Mouse (Mus musculus): ENCODE measurements at regions not wholly inside any gene's neighbourhood (a gene's known extent, or its start where the extent isn't known, plus 50 kb on each side); places are given as distances from the start of the nearest gene placed in this dataset.

GRCm38 (mm10) chr3:38082386-38082785, 358.1 kb upstream of the Gm5148 start:
- TF ChIP-seq USF1 (IDR thresholded peaks at IDR 0.05; ENCODE audit: low read depth) (no peak), MYOG (IDR thresholded peaks at IDR 0.05; ENCODE audit: control insufficient read depth in 1 of 3, insufficient read depth in 1 of 3, insufficient read length in 2 of 3, low read depth in 2 of 3) (no peak), MAX (IDR thresholded peaks at IDR 0.05; ENCODE audit: low read depth) (no peak), POLR2A (IDR thresholded peaks at IDR 0.05; ENCODE audit: insufficient read length, low read depth) (no peak), CEBPB (IDR thresholded peaks at IDR 0.05; ENCODE audit: insufficient read depth, poor library complexity, severe bottlenecking) (no peak), E2F4 (IDR thresholded peaks at IDR 0.05; ENCODE audit: insufficient read depth) (no peak), POLR2AphosphoS2 (IDR thresholded peaks at IDR 0.05; ENCODE audit: insufficient read length, low read depth) (no peak), TCF3 (IDR thresholded peaks at IDR 0.05; ENCODE audit: insufficient read length, low read depth) (no peak), REST (IDR thresholded peaks at IDR 0.05; ENCODE audit: insufficient read depth, insufficient read length) (no peak), SRF (IDR thresholded peaks at IDR 0.05; ENCODE audit: control insufficient read depth, insufficient read length, low read depth) (no peak), TCF12 (IDR thresholded peaks at IDR 0.05; ENCODE audit: insufficient read depth, poor library complexity, severe bottlenecking) (no peak), MYOD1 (IDR thresholded peaks at IDR 0.05; ENCODE audit: control insufficient read depth in 1 of 3, insufficient read length in 2 of 3, low read depth in 2 of 3) (no peak)
- no peak overlapping the region for H3ac ChIP-seq (ENCODE audit: control insufficient read depth, insufficient read length)
- no peak overlapping the region for H3K4me3 ChIP-seq
- H3K36me3 ChIP-seq (ENCODE audit: control insufficient read depth, insufficient read depth) = no peaks in the 10 kb centered on the region
- no peak overlapping the region for H3K4me2 ChIP-seq (ENCODE audit: low read depth)
- no peaks in the 10 kb centered on the region for H3K27me3 ChIP-seq (ENCODE audit: control insufficient read depth, insufficient read depth, insufficient read length)
- no peaks in the 10 kb centered on the region for H3K79me2 ChIP-seq (ENCODE audit: control insufficient read depth, insufficient read depth)

GRCm38 (mm10) chr3:38076835-38077234, 352.5 kb upstream of the Gm5148 start:
- no peak overlapping the region for H3ac ChIP-seq (ENCODE audit: control insufficient read depth, insufficient read length)
- TF ChIP-seq SRF (IDR thresholded peaks at IDR 0.05; ENCODE audit: control insufficient read depth, insufficient read length, low read depth) = no peak
- TF ChIP-seq POLR2AphosphoS2 (IDR thresholded peaks at IDR 0.05; ENCODE audit: insufficient read length, low read depth) = no peak
- TF ChIP-seq E2F4 (IDR thresholded peaks at IDR 0.05; ENCODE audit: insufficient read depth) = no peak
- TF ChIP-seq MAX (IDR thresholded peaks at IDR 0.05; ENCODE audit: low read depth) = no peak
- peak; percentile 68; the same call in 1 of the 2 replicates for TF ChIP-seq CEBPB (IDR thresholded peaks at IDR 0.05; ENCODE audit: insufficient read depth, poor library complexity, severe bottlenecking)
- peak in 1 of 3 experiments; percentile 21 for TF ChIP-seq MYOD1 (IDR thresholded peaks at IDR 0.05; ENCODE audit: control insufficient read depth in 1 of 3, insufficient read length in 2 of 3, low read depth in 2 of 3)
- no peak for TF ChIP-seq USF1 (IDR thresholded peaks at IDR 0.05; ENCODE audit: low read depth)
- TF ChIP-seq POLR2A (IDR thresholded peaks at IDR 0.05; ENCODE audit: insufficient read length, low read depth) = no peak
- peak; percentile 41 for TF ChIP-seq TCF12 (IDR thresholded peaks at IDR 0.05; ENCODE audit: insufficient read depth, poor library complexity, severe bottlenecking)
- TF ChIP-seq TCF3 (IDR thresholded peaks at IDR 0.05; ENCODE audit: insufficient read length, low read depth) = no peak
- TF ChIP-seq REST (IDR thresholded peaks at IDR 0.05; ENCODE audit: insufficient read depth, insufficient read length) = no peak
- H3K4me3 ChIP-seq = no peak overlapping the region
- H3K79me2 ChIP-seq (ENCODE audit: control insufficient read depth, insufficient read depth) = no peaks in the 10 kb centered on the region
- peak overlapping the region; percentile 31 for H3K4me2 ChIP-seq (ENCODE audit: low read depth)
- H3K36me3 ChIP-seq (ENCODE audit: control insufficient read depth, insufficient read depth) = no peaks in the 10 kb centered on the region
- no peaks in the 10 kb centered on the region for H3K27me3 ChIP-seq (ENCODE audit: control insufficient read depth, insufficient read depth, insufficient read length)

GRCm38 (mm10) chr3:38073946-38074345, 349.7 kb upstream of the Gm5148 start:
- no peaks in the 10 kb centered on the region for H3K36me3 ChIP-seq (ENCODE audit: control insufficient read depth, insufficient read depth)
- H3K4me2 ChIP-seq (ENCODE audit: low read depth) = no peak overlapping the region
- H3K4me3 ChIP-seq = no peak overlapping the region
- TF ChIP-seq SRF (IDR thresholded peaks at IDR 0.05; ENCODE audit: control insufficient read depth, insufficient read length, low read depth) (no peak), POLR2A (IDR thresholded peaks at IDR 0.05; ENCODE audit: insufficient read length, low read depth) (no peak), TCF3 (IDR thresholded peaks at IDR 0.05; ENCODE audit: insufficient read length, low read depth) (no peak), MAX (IDR thresholded peaks at IDR 0.05; ENCODE audit: low read depth) (no peak), MYOD1 (IDR thresholded peaks at IDR 0.05; ENCODE audit: control insufficient read depth in 1 of 3, insufficient read length in 2 of 3, low read depth in 2 of 3) (no peak), TCF12 (IDR thresholded peaks at IDR 0.05; ENCODE audit: insufficient read depth, poor library complexity, severe bottlenecking) (no peak), REST (IDR thresholded peaks at IDR 0.05; ENCODE audit: insufficient read depth, insufficient read length) (no peak), MYOG (IDR thresholded peaks at IDR 0.05; ENCODE audit: control insufficient read depth in 1 of 3, insufficient read depth in 1 of 3, insufficient read length in 2 of 3, low read depth in 2 of 3) (no peak), E2F4 (IDR thresholded peaks at IDR 0.05; ENCODE audit: insufficient read depth) (no peak), CEBPB (IDR thresholded peaks at IDR 0.05; ENCODE audit: insufficient read depth, poor library complexity, severe bottlenecking) (no peak), POLR2AphosphoS2 (IDR thresholded peaks at IDR 0.05; ENCODE audit: insufficient read length, low read depth) (no peak), USF1 (IDR thresholded peaks at IDR 0.05; ENCODE audit: low read depth) (no peak)
- H3K79me2 ChIP-seq (ENCODE audit: control insufficient read depth, insufficient read depth) = no peaks in the 10 kb centered on the region
- no peak overlapping the region for H3ac ChIP-seq (ENCODE audit: control insufficient read depth, insufficient read length)
- H3K27me3 ChIP-seq (ENCODE audit: control insufficient read depth, insufficient read depth, insufficient read length) = no peaks in the 10 kb centered on the region

- Histone ChIP-seq H3K27me3 (ENCODE audit: control insufficient read depth, insufficient read depth, insufficient read length) (no peaks in the 10 kb centered on the region), H3K4me2 (ENCODE audit: low read depth) (no peak overlapping the region), H3K79me2 (ENCODE audit: control insufficient read depth, insufficient read depth) (no peaks in the 10 kb centered on the region), H3ac (ENCODE audit: control insufficient read depth, insufficient read length) (no peak overlapping the region), H3K4me3 (no peak overlapping the region), H3K36me3 (ENCODE audit: control insufficient read depth, insufficient read depth) (no peaks in the 10 kb centered on the region)
- no peak for TF ChIP-seq MAX (IDR thresholded peaks at IDR 0.05; ENCODE audit: low read depth)
- no peak for TF ChIP-seq SRF (IDR thresholded peaks at IDR 0.05; ENCODE audit: control insufficient read depth, insufficient read length, low read depth)
- no peak for TF ChIP-seq REST (IDR thresholded peaks at IDR 0.05; ENCODE audit: insufficient read depth, insufficient read length)
- TF ChIP-seq POLR2A (IDR thresholded peaks at IDR 0.05; ENCODE audit: insufficient read length, low read depth) = no peak
- no peak for TF ChIP-seq POLR2AphosphoS2 (IDR thresholded peaks at IDR 0.05; ENCODE audit: insufficient read length, low read depth)
- no peak for TF ChIP-seq E2F4 (IDR thresholded peaks at IDR 0.05; ENCODE audit: insufficient read depth)
- TF ChIP-seq MYOD1 (IDR thresholded peaks at IDR 0.05; ENCODE audit: control insufficient read depth in 1 of 3, insufficient read length in 2 of 3, low read depth in 2 of 3) = no peak
- no peak for TF ChIP-seq MYOG (IDR thresholded peaks at IDR 0.05; ENCODE audit: control insufficient read depth in 1 of 3, insufficient read depth in 1 of 3, insufficient read length in 2 of 3, low read depth in 2 of 3)
- TF ChIP-seq CEBPB (IDR thresholded peaks at IDR 0.05; ENCODE audit: insufficient read depth, poor library complexity, severe bottlenecking) = no peak
- TF ChIP-seq USF1 (IDR thresholded peaks at IDR 0.05; ENCODE audit: low read depth) = no peak
These were observed 331.3 kb upstream of the Gm5148 start for GRCm38 (mm10) chr3:38055627-38056026.

All from myocyte (in vitro differentiated cells).